Mouse (Mus musculus) left cerebral cortex, adult 11 months (tissue): ENCODE results near the gene Sec24b.

Experiments used
- DNase-seq: peaks from one replicate; pipeline ENCODE4 v3.0.0; 2022; ENCODE audit warnings: low spot score

The Sec24b gene

GRCm38 (mm10) chr3:129979510-129979909 lies 81.8 kb downstream of the Sec24b start:
- no peak for DNase-seq

- DNase-seq: no peak
Observed at GRCm38 (mm10) chr3:129978716-129979115, 82.6 kb downstream of the Sec24b start.

GRCm38 (mm10) chr3:129976317-129976716 lies 85.0 kb downstream of the Sec24b start:
- no peak for DNase-seq

- DNase-seq: no peak
Observed at GRCm38 (mm10) chr3:129970529-129971515, 90.5 kb downstream of the Sec24b start.

GRCm38 (mm10) chr3:129969432-129970395 lies 91.6 kb downstream of the Sec24b start, which contains the start of gene Mcub:
Mcub (minus strand) TSS chr3:129970206.
- no peak for DNase-seq

- no peak for DNase-seq
Observed at GRCm38 (mm10) chr3:129969031-129969430, 92.3 kb downstream of the Sec24b start.

GRCm38 (mm10) chr3:129967874-129968273 lies 93.5 kb downstream of the Sec24b start:
- DNase-seq: no peak

GRCm38 (mm10) chr3:129964681-129965080 lies 96.7 kb downstream of the Sec24b start:
- DNase-seq: no peak

- DNase-seq: no peak
Observed at GRCm38 (mm10) chr3:129962533-129962932, 98.8 kb downstream of the Sec24b start.

GRCm38 (mm10) chr3:129953296-129953695 lies 108.1 kb downstream of the Sec24b start:
- no peak for DNase-seq

- no peak for DNase-seq
Observed at GRCm38 (mm10) chr3:129949158-129949773, 112.1 kb downstream of the Sec24b start.

- DNase-seq: no peak
Observed at GRCm38 (mm10) chr3:129948359-129948758, 113.0 kb downstream of the Sec24b start.

GRCm38 (mm10) chr3:129946217-129946914 lies 115.0 kb downstream of the Sec24b start:
- DNase-seq: no peak

GRCm38 (mm10) chr3:129943813-129944212 lies 117.5 kb downstream of the Sec24b start:
- DNase-seq: no peak

- no peak for DNase-seq
Observed at GRCm38 (mm10) chr3:129941291-129941690, 120.1 kb downstream of the Sec24b start.

- no peak for DNase-seq
Observed at GRCm38 (mm10) chr3:129940780-129941179, 120.6 kb downstream of the Sec24b start.

- no peak for DNase-seq
Observed at GRCm38 (mm10) chr3:129939058-129939457, 122.3 kb downstream of the Sec24b start.

- no peak for DNase-seq
Observed at GRCm38 (mm10) chr3:129937848-129938247, 123.5 kb downstream of the Sec24b start.

GRCm38 (mm10) chr3:129936561-129936960 lies 124.8 kb downstream of the Sec24b start:
- no peak for DNase-seq
